Mouse (Mus musculus) inflammation-experienced regulatory T-cells (primary cell): ENCODE results near the gene Acvrl1. TPM values are rescaled to one million over a fixed set of nuclear protein-coding genes. Genes with fewer than 3 reads are reported as not detected.

Experiments
- polyA plus RNA-seq, 2 experiments: library from polyadenylated mRNA; unstranded; fragments of 100-300 nt; shearing (Covaris generic); gene quantifications; one replicate each; pipeline ENCODE4 v1.2.1; 2017

Gene Acvrl1
- polyA plus RNA-seq: 1 to 10 TPM; 3.9 to 5.3 TPM

GRCm38 (mm10) chr15:101128181-101129089 lies at the start of gene Acvrl1:
Gene Acvrl1 (plus strand): TSS chr15:101128522.

GRCm38 (mm10) chr15:101115511-101116110 lies 12.7 kb upstream of the Acvrl1 start, which contains the start of gene Ankrd33:
Gene Ankrd33 (plus strand): TSS chr15:101115755.

GRCm38 (mm10) chr15:101173421-101174211 lies 45.3 kb downstream of the Acvrl1 start, which contains the start of gene Acvr1b:
Gene Acvr1b (plus strand): TSS chr15:101174067.

Other genes with a start within 250 kb of the Acvrl1 start
- gene Gm47841, start 81.1 kb upstream of the Acvrl1 start, polyA plus RNA-seq: under 1 TPM in 1 of 2 experiments, not detected in 1; 0.19 TPM
- under 1 TPM; 0.12 to 0.54 TPM for gene Fignl2, start 50.0 kb upstream of the Acvrl1 start, polyA plus RNA-seq
- not detected for gene Ankrd33, start 12.8 kb upstream of the Acvrl1 start, polyA plus RNA-seq
- gene Acvr1b, start 45.5 kb downstream of the Acvrl1 start, polyA plus RNA-seq: 1 to 10 TPM; 1.8 to 3.8 TPM
- 10 to 100 TPM in 1 of 2 experiments, 1 to 10 TPM in 1; 5.2 to 18.9 TPM for gene Grasp, start 95.7 kb downstream of the Acvrl1 start, polyA plus RNA-seq
- gene Nr4a1, start 125.7 kb downstream of the Acvrl1 start, polyA plus RNA-seq: 100 to 1,000 TPM in 1 of 2 experiments, 10 to 100 TPM in 1; 34.6 to 106 TPM
- gene Atg101, start 155.8 kb downstream of the Acvrl1 start, polyA plus RNA-seq: 10 to 100 TPM; 58.8 to 63.1 TPM
- under 1 TPM in 1 of 2 experiments, not detected in 1; 0.55 TPM for gene 6030408B16Rik, start 164.7 kb downstream of the Acvrl1 start, polyA plus RNA-seq
- 1 to 10 TPM in 1 of 2 experiments, not detected in 1; 4.4 TPM for gene Krt80, start 241.6 kb downstream of the Acvrl1 start, polyA plus RNA-seq